Mouse (Mus musculus): ENCODE measurements around the gene Wdr61.
"Not testable (repeated sequence)": the region's sequence is repeated elsewhere in the genome, so short reads cannot be mapped to it uniquely, and the experiment has no call there.

The Wdr61 gene

GRCm38 (mm10) chr9:54732122-54732521 is 2.2 kb downstream of the Wdr61 start:
- peak; percentile 32 for DNase-seq (ENCODE audit: low read depth, low spot score)

GRCm38 (mm10) chr9:54726315-54726714 is 8.0 kb downstream of the Wdr61 start:
- DNase-seq (ENCODE audit: low read depth, low spot score): no peak

- DNase-seq (ENCODE audit: low read depth, low spot score): no peak
Measured at GRCm38 (mm10) chr9:54722596-54722995, 11.7 kb downstream of the Wdr61 start.

GRCm38 (mm10) chr9:54722156-54722555 is 12.2 kb downstream of the Wdr61 start:
- DNase-seq (ENCODE audit: low read depth, low spot score): no peak

GRCm38 (mm10) chr9:54717527-54717926 is 16.8 kb downstream of the Wdr61 start:
- DNase-seq (ENCODE audit: low read depth, low spot score): no peak

- no peak for DNase-seq (ENCODE audit: low read depth, low spot score)
Measured at GRCm38 (mm10) chr9:54715776-54716175, 18.5 kb downstream of the Wdr61 start.

GRCm38 (mm10) chr9:54708085-54708484 is 26.2 kb downstream of the Wdr61 start:
- DNase-seq (ENCODE audit: low read depth, low spot score): no peak

GRCm38 (mm10) chr9:54707288-54707999 is 26.9 kb downstream of the Wdr61 start:
- peak; percentile 57 for DNase-seq (ENCODE audit: low read depth, low spot score)

- DNase-seq (ENCODE audit: low read depth, low spot score): no peak
Measured at GRCm38 (mm10) chr9:54705561-54705960, 28.8 kb downstream of the Wdr61 start.

GRCm38 (mm10) chr9:54704361-54704760 is 30.0 kb downstream of the Wdr61 start:
- DNase-seq (ENCODE audit: low read depth, low spot score): no peak

GRCm38 (mm10) chr9:54702581-54702980 is 31.7 kb downstream of the Wdr61 start:
- no peak for DNase-seq (ENCODE audit: low read depth, low spot score)

- DNase-seq (ENCODE audit: low read depth, low spot score): no peak
Measured at GRCm38 (mm10) chr9:54700746-54701145, 33.6 kb downstream of the Wdr61 start.

GRCm38 (mm10) chr9:54700174-54700475 is 34.2 kb downstream of the Wdr61 start:
- no peak for DNase-seq (ENCODE audit: low read depth, low spot score)

- DNase-seq (ENCODE audit: low read depth, low spot score): peak; percentile 65
Measured at GRCm38 (mm10) chr9:54699345-54700173, 34.8 kb downstream of the Wdr61 start.

GRCm38 (mm10) chr9:54699087-54699344 is 35.3 kb downstream of the Wdr61 start:
- DNase-seq (ENCODE audit: low read depth, low spot score): no peak

- no peak for DNase-seq (ENCODE audit: low read depth, low spot score)
Measured at GRCm38 (mm10) chr9:54698318-54699086, 35.8 kb downstream of the Wdr61 start, which contains the start of gene Dnaja4. TSS of gene Dnaja4 (plus strand) at chr9:54698873.

- DNase-seq (ENCODE audit: low read depth, low spot score): not testable (repeated sequence)
Measured at GRCm38 (mm10) chr9:54691241-54691805, 43.0 kb downstream of the Wdr61 start.

GRCm38 (mm10) chr9:54690697-54691096 is 43.6 kb downstream of the Wdr61 start:
- DNase-seq (ENCODE audit: low read depth, low spot score): not testable (repeated sequence)

- DNase-seq (ENCODE audit: low read depth, low spot score): no peak
Measured at GRCm38 (mm10) chr9:54689446-54689845, 44.9 kb downstream of the Wdr61 start.

- DNase-seq (ENCODE audit: low read depth, low spot score): no peak
Measured at GRCm38 (mm10) chr9:54687246-54688236, 46.8 kb downstream of the Wdr61 start.
